Mouse (Mus musculus): ENCODE measurements at regions not wholly inside any gene's neighbourhood (a gene's known extent, or its start where the extent isn't known, plus 50 kb on each side); places are given as distances from the start of the nearest gene placed in this dataset.

DNA sequence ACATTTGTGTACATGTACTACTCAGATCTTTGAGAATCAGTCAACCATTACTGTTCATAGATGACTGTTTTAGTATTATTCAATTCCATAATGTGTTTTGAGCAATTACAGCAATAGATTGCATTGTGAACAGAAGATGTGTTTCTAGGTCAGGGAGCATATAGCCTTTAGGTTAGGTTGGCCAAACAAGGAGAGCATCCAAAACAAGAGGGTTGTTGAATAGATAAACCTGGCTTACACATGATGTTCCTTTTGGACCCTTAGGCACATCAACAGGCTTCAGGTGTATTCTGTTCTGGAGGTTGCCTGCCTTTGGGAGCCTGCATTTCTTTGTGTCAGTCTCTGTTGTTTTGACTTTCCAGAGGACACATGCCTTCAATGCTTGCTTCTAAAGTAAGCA is 123.4 kb upstream of the Fam84a start:
- TF ChIP-seq CTCF (IDR thresholded peaks at IDR 0.05; ENCODE audit: borderline replicate concordance, extremely low read depth, insufficient read depth, insufficient read length) (no peak), POLR2A (IDR thresholded peaks at IDR 0.05; ENCODE audit: borderline replicate concordance, extremely low read depth, insufficient read depth, insufficient read length, poor library complexity, severe bottlenecking) (no peak)
